Mouse (Mus musculus): ENCODE results near the gene Gm10477. TPM values are rescaled to one million over a fixed set of nuclear protein-coding genes. Genes with fewer than 3 reads are reported as not detected.
"Not testable (repeated sequence)": the region's sequence is repeated elsewhere in the genome, so short reads cannot be mapped to it uniquely, and the experiment has no call there.

Gene Gm10477
- not detected in 2 replicates for polyA plus RNA-seq (2014; fragmentation: Nextera tagmentation; extraction: Ambion mirVana)

DNA sequence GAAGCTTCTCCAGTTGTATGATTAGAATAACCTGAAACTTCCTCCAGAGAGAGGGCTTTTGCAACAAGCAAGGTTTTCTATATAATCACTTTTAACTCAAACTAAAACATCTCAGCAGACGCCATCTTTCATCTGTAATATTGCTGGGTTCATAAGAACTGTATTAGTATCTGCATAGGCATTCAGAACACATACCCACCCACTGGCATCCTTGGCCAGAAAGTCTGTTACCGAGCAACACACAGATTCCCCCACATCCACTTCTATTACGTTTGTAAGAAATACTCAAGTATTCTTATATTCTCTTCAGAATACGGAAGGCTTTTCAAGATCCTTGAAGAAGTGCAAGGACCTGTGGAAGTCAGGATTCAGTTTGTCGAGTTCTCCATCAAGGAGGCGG lies at the start of gene Gm10477:
Gene Gm10477 (plus strand): TSS at position 301 of the 400 bp plus-strand sequence.
- not testable (repeated sequence) for H3K4me3 ChIP-seq (replicated peaks; ENCODE audit: low read depth, low read length); H3K4me2 ChIP-seq (ENCODE audit: low read length); ATAC-seq (ENCODE audit: low FRiP score, low TSS enrichment); H3K9me3 ChIP-seq (ENCODE audit: control insufficient read depth, low read length); H3K36me3 ChIP-seq (ENCODE audit: control insufficient read depth, insufficient read depth, low read length); H3K27me3 ChIP-seq (ENCODE audit: control insufficient read depth, insufficient read depth, low read length); H3K9ac ChIP-seq (replicated peaks; ENCODE audit: low read length); H3K4me1 ChIP-seq (ENCODE audit: control insufficient read depth, insufficient read depth, low read length); H3K27ac ChIP-seq (replicated peaks; ENCODE audit: low read depth, low read length); DNase-seq
- 82% methylated on average over 6 of the region's 6 CpGs for WGBS

DNA sequence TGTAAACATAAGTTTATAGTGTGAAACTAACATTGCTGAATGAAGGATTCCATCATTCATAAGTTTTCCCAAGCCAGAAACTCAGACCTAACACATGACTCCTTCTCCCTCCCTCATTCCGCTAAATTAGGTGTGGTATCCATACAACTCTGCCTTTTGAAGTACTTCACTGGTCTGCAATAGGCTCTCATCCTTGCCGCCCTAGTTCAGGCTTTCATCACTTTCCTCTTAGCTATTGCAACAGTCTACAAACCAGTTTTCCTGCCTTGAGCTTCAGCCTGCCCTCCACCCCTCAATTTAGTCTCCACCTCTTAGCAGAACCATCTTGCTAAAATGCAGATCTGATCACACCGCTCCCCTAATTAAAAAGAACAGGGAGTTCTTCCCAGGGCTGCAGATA lies 47.0 kb upstream of the Gm10477 start:
- no peak overlapping the region for H3K27ac ChIP-seq (replicated peaks; ENCODE audit: low read depth, low read length)
- no peaks in the 10 kb centered on the region for H3K27me3 ChIP-seq (ENCODE audit: control insufficient read depth, insufficient read depth, low read length)
- no peak overlapping the region for H3K4me3 ChIP-seq (replicated peaks; ENCODE audit: low read depth, low read length)
- DNase-seq (no peak), ATAC-seq (ENCODE audit: low FRiP score, low TSS enrichment) (no peak)
- no peaks in the 10 kb centered on the region for H3K4me1 ChIP-seq (ENCODE audit: control insufficient read depth, insufficient read depth, low read length)
- no peaks in the 10 kb centered on the region for H3K9me3 ChIP-seq (ENCODE audit: control insufficient read depth, low read length)
- H3K36me3 ChIP-seq (ENCODE audit: control insufficient read depth, insufficient read depth, low read length): 0 out of 2 replicates have a peak, but pooled peaks cover 10% of the 10 kb centered on the region
- H3K4me2 ChIP-seq (ENCODE audit: low read length): no peak overlapping the region
- 92% methylated on average over 3 of the region's 3 CpGs for WGBS
- no peak overlapping the region for H3K9ac ChIP-seq (replicated peaks; ENCODE audit: low read length)

- 53% methylated on average over 3 of the region's 3 CpGs for WGBS
- Histone ChIP-seq H3K4me2 (ENCODE audit: low read length) (no peak overlapping the region), H3K9ac (replicated peaks; ENCODE audit: low read length) (no peak overlapping the region), H3K9me3 (ENCODE audit: control insufficient read depth, low read length) (no peaks in the 10 kb centered on the region), H3K4me3 (replicated peaks; ENCODE audit: low read depth, low read length) (no peak overlapping the region), H3K27ac (replicated peaks; ENCODE audit: low read depth, low read length) (no peak overlapping the region), H3K36me3 (ENCODE audit: control insufficient read depth, insufficient read depth, low read length) (0 out of 2 replicates have a peak, but pooled peaks cover 13% of the 10 kb centered on the region), H3K27me3 (ENCODE audit: control insufficient read depth, insufficient read depth, low read length) (no peaks in the 10 kb centered on the region), H3K4me1 (ENCODE audit: control insufficient read depth, insufficient read depth, low read length) (no peaks in the 10 kb centered on the region)
- ATAC-seq (ENCODE audit: low FRiP score, low TSS enrichment) (no peak), DNase-seq (peak; percentile 2)
Measured at GRCm38 (mm10) chrX:56481906-56482305, 42.6 kb upstream of the Gm10477 start.

DNA sequence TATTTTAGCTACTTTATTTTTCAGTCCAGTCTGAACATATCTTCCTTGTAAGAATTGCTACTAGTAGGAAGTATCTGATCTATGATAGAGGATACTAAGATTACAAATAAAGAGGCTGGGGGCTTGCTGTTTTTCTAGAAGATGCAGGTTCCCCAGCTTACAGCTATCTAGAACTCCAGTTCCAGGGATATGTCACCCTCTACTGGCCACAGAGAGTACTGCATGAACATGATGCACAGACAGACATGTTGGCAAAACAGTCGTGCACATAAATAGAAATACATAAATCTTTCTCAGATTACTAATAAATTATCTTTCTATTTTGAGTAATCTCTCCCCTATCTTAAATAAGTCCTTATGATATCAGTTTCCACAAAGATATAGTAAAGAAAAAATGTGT lies 34.8 kb upstream of the Gm10477 start:
- H3K27ac ChIP-seq (replicated peaks; ENCODE audit: low read depth, low read length): no peak overlapping the region
- no peaks in the 10 kb centered on the region for H3K27me3 ChIP-seq (ENCODE audit: control insufficient read depth, insufficient read depth, low read length)
- H3K9ac ChIP-seq (replicated peaks; ENCODE audit: low read length): no peak overlapping the region
- H3K4me1 ChIP-seq (ENCODE audit: control insufficient read depth, insufficient read depth, low read length): no peaks in the 10 kb centered on the region
- H3K4me2 ChIP-seq (ENCODE audit: low read length): no peak overlapping the region
- no peak overlapping the region for H3K4me3 ChIP-seq (replicated peaks; ENCODE audit: low read depth, low read length)
- H3K36me3 ChIP-seq (ENCODE audit: control insufficient read depth, insufficient read depth, low read length): 0 out of 2 replicates have a peak, but pooled peaks cover 3% of the 10 kb centered on the region
- no peaks in the 10 kb centered on the region for H3K9me3 ChIP-seq (ENCODE audit: control insufficient read depth, low read length)
- ATAC-seq (ENCODE audit: low FRiP score, low TSS enrichment) (no peak), DNase-seq (peak; percentile 86)
- 23% methylated on average over 1 of the region's 1 CpGs for WGBS

- Histone ChIP-seq H3K9me3 (ENCODE audit: control insufficient read depth, low read length) (no peaks in the 10 kb centered on the region), H3K4me1 (ENCODE audit: control insufficient read depth, insufficient read depth, low read length) (no peaks in the 10 kb centered on the region), H3K36me3 (ENCODE audit: control insufficient read depth, insufficient read depth, low read length) (peaks cover 9% of the 10 kb centered on the region; the same call in 1 of the 2 replicates), H3K4me3 (replicated peaks; ENCODE audit: low read depth, low read length) (no peak overlapping the region), H3K9ac (replicated peaks; ENCODE audit: low read length) (no peak overlapping the region), H3K4me2 (ENCODE audit: low read length) (no peak overlapping the region), H3K27ac (replicated peaks; ENCODE audit: low read depth, low read length) (no peak overlapping the region), H3K27me3 (ENCODE audit: control insufficient read depth, insufficient read depth, low read length) (no peaks in the 10 kb centered on the region)
- ATAC-seq (ENCODE audit: low FRiP score, low TSS enrichment) (no peak), DNase-seq (no peak)
- WGBS: 88% methylated on average over 7 of the region's 7 CpGs
Measured at GRCm38 (mm10) chrX:56497241-56497640, 27.3 kb upstream of the Gm10477 start.

- no peaks in the 10 kb centered on the region for H3K9me3 ChIP-seq (ENCODE audit: control insufficient read depth, low read length)
- H3K27ac ChIP-seq (replicated peaks; ENCODE audit: low read depth, low read length): no peak overlapping the region
- H3K4me3 ChIP-seq (replicated peaks; ENCODE audit: low read depth, low read length): no peak overlapping the region
- no peak overlapping the region for H3K4me2 ChIP-seq (ENCODE audit: low read length)
- H3K36me3 ChIP-seq (ENCODE audit: control insufficient read depth, insufficient read depth, low read length): no peaks in the 10 kb centered on the region
- no peak overlapping the region for H3K9ac ChIP-seq (replicated peaks; ENCODE audit: low read length)
- no peaks in the 10 kb centered on the region for H3K27me3 ChIP-seq (ENCODE audit: control insufficient read depth, insufficient read depth, low read length)
- no peak for ATAC-seq (ENCODE audit: low FRiP score, low TSS enrichment)
- WGBS: 18% methylated on average over 3 of the region's 3 CpGs
- peak; percentile 73 for DNase-seq
- no peaks in the 10 kb centered on the region for H3K4me1 ChIP-seq (ENCODE audit: control insufficient read depth, insufficient read depth, low read length)
Measured at GRCm38 (mm10) chrX:56531266-56531665, 6.7 kb downstream of the Gm10477 start.

GRCm38 (mm10) chrX:56537162-56537561 lies 12.6 kb downstream of the Gm10477 start:
- Histone ChIP-seq H3K9ac (replicated peaks; ENCODE audit: low read length) (no peak overlapping the region), H3K27me3 (ENCODE audit: control insufficient read depth, insufficient read depth, low read length) (no peaks in the 10 kb centered on the region), H3K9me3 (ENCODE audit: control insufficient read depth, low read length) (no peaks in the 10 kb centered on the region), H3K36me3 (ENCODE audit: control insufficient read depth, insufficient read depth, low read length) (no peaks in the 10 kb centered on the region), H3K4me1 (ENCODE audit: control insufficient read depth, insufficient read depth, low read length) (no peaks in the 10 kb centered on the region), H3K4me3 (replicated peaks; ENCODE audit: low read depth, low read length) (no peak overlapping the region), H3K4me2 (ENCODE audit: low read length) (no peak overlapping the region), H3K27ac (replicated peaks; ENCODE audit: low read depth, low read length) (no peak overlapping the region)
- WGBS: 57% methylated on average over 4 of the region's 4 CpGs
- peak; percentile 71 for DNase-seq
- no peak for ATAC-seq (ENCODE audit: low FRiP score, low TSS enrichment)

DNA sequence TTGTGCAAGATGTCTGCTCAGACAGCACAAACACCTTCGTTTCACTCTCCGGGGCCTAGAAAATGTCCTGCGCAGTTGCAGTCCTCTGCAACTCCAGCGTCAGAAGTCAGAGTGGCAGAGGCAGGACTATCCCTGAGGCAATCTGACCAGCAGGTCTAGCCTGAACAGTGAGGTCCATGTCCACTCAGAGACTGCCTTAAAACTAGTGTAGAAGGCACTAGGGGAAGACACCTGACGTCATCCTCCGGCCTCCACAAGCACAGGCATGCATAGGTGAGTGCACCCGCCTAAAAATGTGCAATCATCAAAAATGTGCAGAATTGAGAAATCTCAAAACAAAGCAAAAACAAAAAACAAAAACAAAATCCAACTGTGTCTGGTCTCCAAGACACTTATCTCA lies 25.0 kb downstream of the Gm10477 start, which contains the start of gene Gm648:
Gene Gm648 (minus strand): TSS at position 101 of the 400 bp plus-strand sequence.
- Histone ChIP-seq H3K36me3 (ENCODE audit: control insufficient read depth, insufficient read depth, low read length) (no peaks in the 10 kb centered on the region), H3K4me1 (ENCODE audit: control insufficient read depth, insufficient read depth, low read length) (no peaks in the 10 kb centered on the region)
- 89% methylated on average over 7 of the region's 7 CpGs for WGBS

GRCm38 (mm10) chrX:56553584-56553983 lies 29.0 kb downstream of the Gm10477 start:
- H3K9me3 ChIP-seq (ENCODE audit: control insufficient read depth, low read length): no peaks in the 10 kb centered on the region
- no peak overlapping the region for H3K4me2 ChIP-seq (ENCODE audit: low read length)
- no peak overlapping the region for H3K4me3 ChIP-seq (replicated peaks; ENCODE audit: low read depth, low read length)
- WGBS: 78% methylated on average over 3 of the region's 3 CpGs
- H3K27me3 ChIP-seq (ENCODE audit: control insufficient read depth, insufficient read depth, low read length): no peaks in the 10 kb centered on the region
- no peak overlapping the region for H3K27ac ChIP-seq (replicated peaks; ENCODE audit: low read depth, low read length)
- no peak overlapping the region for H3K9ac ChIP-seq (replicated peaks; ENCODE audit: low read length)
- H3K36me3 ChIP-seq (ENCODE audit: control insufficient read depth, insufficient read depth, low read length): no peaks in the 10 kb centered on the region
- H3K4me1 ChIP-seq (ENCODE audit: control insufficient read depth, insufficient read depth, low read length): no peaks in the 10 kb centered on the region
- no peak for DNase-seq
- ATAC-seq (ENCODE audit: low FRiP score, low TSS enrichment): no peak

More for the DNA sequence above, 25.0 kb downstream of the Gm10477 start, which contains the start of gene Gm648:
- Histone ChIP-seq H3K9me3 (ENCODE audit: control insufficient read depth, low read length) (no peaks in the 10 kb centered on the region), H3K27me3 (ENCODE audit: control insufficient read depth, insufficient read depth, low read length) (no peaks in the 10 kb centered on the region), H3K27ac (replicated peaks; ENCODE audit: low read depth, low read length) (no peak within 1 kb of the TSS), H3K4me2 (ENCODE audit: low read length) (no peak within 1 kb of the TSS), H3K9ac (replicated peaks; ENCODE audit: low read length) (no peak within 1 kb of the TSS), H3K4me3 (replicated peaks; ENCODE audit: low read depth, low read length) (no peak within 1 kb of the TSS)
- no peak for DNase-seq
- ATAC-seq (ENCODE audit: low FRiP score, low TSS enrichment): no peak

Measured in midbrain, embryonic 14.5 days (tissue).